Mouse (Mus musculus) kidney, embryonic 14.5 days (tissue): ENCODE data around the gene Igfals. TPM values are rescaled to one million over a fixed set of nuclear protein-coding genes. Genes with fewer than 3 reads are reported as not detected.

Source experiments
- ATAC-seq: fragments of 200-750 bp; cut with Nextera tagmentation; 2 replicates; pipeline ENCODE4 v1.8.0; 2017; ENCODE audit warnings: moderate number of reproducible peaks, mild to moderate bottlenecking, moderate TSS enrichment, moderate library complexity; ENCODE audit not compliant: low FRiP score, low TSS enrichment
- H3K27ac ChIP-seq: fragments of 300-500 bp; sonication (generic); 2 replicates; pipeline ENCODE4 v1.5.1; 2014; ENCODE audit warnings: low read depth, mild to moderate bottlenecking, low read length, moderate library complexity, mixed read lengths
- H3K27me3 ChIP-seq: fragments of 300-500 bp; sonication (generic); 2 replicates; pipeline ENCODE4 v1.6.1; 2014; ENCODE audit warnings: mild to moderate bottlenecking, low read length; ENCODE audit not compliant: control insufficient read depth, insufficient read depth
- H3K36me3 ChIP-seq: fragments of 300-500 bp; sonication (generic); 2 replicates; pipeline ENCODE4 v1.6.1; 2014; ENCODE audit warnings: low read length, mixed read lengths; ENCODE audit not compliant: control insufficient read depth, insufficient read depth
- H3K4me1 ChIP-seq: fragments of 300-500 bp; sonication (generic); 2 replicates; pipeline ENCODE4 v1.6.1; 2014; ENCODE audit warnings: low read length, mixed read lengths; ENCODE audit not compliant: control insufficient read depth, insufficient read depth
- H3K4me2 ChIP-seq: fragments of 300-500 bp; sonication (generic); replicated peaks from 2 replicates; pipeline ENCODE4 v1.6.1; 2014; ENCODE audit warnings: low read depth, mild to moderate bottlenecking, low read length
- H3K4me3 ChIP-seq: fragments of 300-500 bp; sonication (generic); 2 replicates; pipeline ENCODE4 v1.5.1; 2014; ENCODE audit warnings: mild to moderate bottlenecking, low read length
- H3K9ac ChIP-seq: fragments of 300-500 bp; sonication (generic); 2 replicates; pipeline ENCODE4 v1.6.1; 2014; ENCODE audit warnings: low read depth, mild to moderate bottlenecking, low read length, moderate library complexity
- H3K9me3 ChIP-seq: fragments of 300-500 bp; sonication (generic); 2 replicates; pipeline ENCODE4 v1.6.1; 2016; ENCODE audit warnings: low read length; ENCODE audit not compliant: control insufficient read depth
- WGBS: fragments of 180-500 bp; shearing (Covaris S2); extraction: QIAGEN DNeasy Blood & Tissue Kit; methylation state at CpG from one replicate; pipeline ENCODE4 v1.1.7; 2014; 5-methylcytosine and 5-hydroxymethylcytosine counted together
- polyA plus RNA-seq: library from polyadenylated mRNA; unstranded; fragments of >200 nt; fragmentation: Nextera tagmentation; extraction: Ambion mirVana; gene quantifications from 2 replicates; pipeline ENCODE4 v1.2.1, GENCODE M21; 2014

The Igfals gene
- polyA plus RNA-seq, 1 experiment from 2014 or later: 1.0 TPM

GRCm38 (mm10) chr17:24877336-24878116 lies 11.7 kb downstream of the Igfals start:
- Histone ChIP-seq H3K4me3 (no peak overlapping the region), H3K4me1 (no peaks in the 10 kb centered on the region), H3K27ac (no peak overlapping the region), H3K9ac (no peak overlapping the region), H3K36me3 (no peaks in the 10 kb centered on the region; the same call in 1 of the 2 replicates), H3K27me3 (no peaks in the 10 kb centered on the region), H3K4me2 (no peak overlapping the region), H3K9me3 (no peaks in the 10 kb centered on the region)
- ATAC-seq: no peak
- WGBS: 50% methylated on average over 10 of the region's 10 CpGs

DNA sequence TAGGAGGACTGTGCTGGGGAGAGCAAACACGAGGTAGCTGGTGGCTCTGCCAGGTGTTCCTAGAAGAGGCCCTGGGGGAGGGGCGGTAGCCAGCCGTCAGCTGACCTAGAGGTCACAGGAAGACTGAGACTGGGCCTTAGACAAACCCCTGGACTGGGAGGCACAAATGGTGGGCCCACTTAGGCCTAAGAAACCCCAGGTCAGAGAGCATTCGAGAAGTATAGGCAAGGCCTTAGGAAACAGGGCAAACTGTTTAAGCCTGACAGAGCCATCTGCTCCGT lies 12.3 kb downstream of the Igfals start:
- Histone ChIP-seq H3K9me3 (no peaks in the 10 kb centered on the region), H3K4me3 (no peak overlapping the region), H3K9ac (no peak overlapping the region), H3K27me3 (no peaks in the 10 kb centered on the region), H3K4me1 (no peaks in the 10 kb centered on the region), H3K36me3 (peaks cover 4% of the 10 kb centered on the region), H3K4me2 (no peak overlapping the region), H3K27ac (no peak overlapping the region)
- 24% methylated on average over 5 of the region's 5 CpGs for WGBS
- ATAC-seq: no peak

GRCm38 (mm10) chr17:24878531-24878930 lies 12.7 kb downstream of the Igfals start:
- Histone ChIP-seq H3K9me3 (no peaks in the 10 kb centered on the region), H3K9ac (no peak overlapping the region), H3K4me1 (no peaks in the 10 kb centered on the region), H3K27me3 (no peaks in the 10 kb centered on the region), H3K4me2 (no peak overlapping the region), H3K4me3 (no peak overlapping the region), H3K27ac (no peak overlapping the region), H3K36me3 (peaks cover 9% of the 10 kb centered on the region)
- no peak for ATAC-seq
- WGBS: 79% methylated on average over 8 of the region's 8 CpGs

DNA sequence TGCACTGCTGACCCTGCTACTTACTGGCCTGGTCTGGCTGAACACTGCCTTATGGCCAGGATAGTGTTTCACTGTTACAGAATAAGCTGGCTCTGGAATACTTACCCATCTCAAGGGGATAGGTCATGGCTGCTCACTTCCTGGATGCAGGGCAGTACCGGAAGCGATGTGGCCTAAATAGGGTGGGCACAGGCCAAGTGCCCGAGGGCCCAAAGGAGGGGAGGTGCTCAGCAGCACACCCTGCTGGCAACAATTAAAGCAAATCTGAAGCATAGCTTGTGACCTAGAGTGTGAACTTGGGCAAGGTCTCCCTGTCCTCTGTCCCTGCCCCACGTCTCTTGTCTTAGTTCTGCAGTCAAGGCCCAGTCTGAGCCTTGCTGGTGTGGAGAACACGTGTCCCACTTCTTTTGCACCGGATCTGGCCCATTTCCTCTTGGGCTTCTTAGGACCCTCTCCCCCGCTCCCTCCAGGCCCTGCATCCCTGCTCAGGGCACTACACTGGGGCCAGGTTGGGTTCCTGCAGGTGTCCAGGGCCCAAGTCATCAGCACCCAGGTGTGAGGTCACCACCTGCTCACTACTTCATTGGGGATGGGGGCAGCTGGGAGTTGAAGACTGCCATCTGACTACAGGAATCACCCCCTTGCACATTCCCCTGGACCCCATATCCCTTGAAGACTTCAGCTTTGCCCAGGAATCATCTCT lies 16.1 kb downstream of the Igfals start:
- ATAC-seq: no peak
- 47% methylated on average over 7 of the region's 7 CpGs for WGBS
- H3K27ac ChIP-seq: no peak overlapping the region

DNA sequence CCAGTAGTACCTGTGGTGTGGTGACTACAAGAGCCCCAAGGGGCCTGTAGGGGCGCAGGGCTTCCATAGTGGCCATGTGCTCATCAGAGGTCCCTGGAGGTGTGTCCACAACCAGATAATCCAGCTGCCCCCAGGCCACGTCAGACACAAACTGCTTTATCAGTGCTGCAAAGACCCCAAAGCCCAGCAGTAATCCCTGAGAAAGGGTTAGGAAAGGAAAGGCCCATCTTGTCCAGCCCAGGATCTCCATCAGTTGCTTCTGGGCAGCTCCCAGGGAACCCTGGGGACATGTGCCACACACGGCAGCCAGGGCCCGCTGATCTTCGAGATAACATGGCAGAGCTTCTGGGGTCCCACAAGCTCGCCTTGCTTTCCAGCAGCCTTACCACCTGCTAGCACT lies 18.6 kb downstream of the Igfals start:
- peaks cover 18% of the 10 kb centered on the region for H3K4me1 ChIP-seq
- no peak overlapping the region for H3K4me3 ChIP-seq
- ATAC-seq: no peak
- H3K27ac ChIP-seq: no peak overlapping the region
- H3K9ac ChIP-seq: no peak overlapping the region
- no peak overlapping the region for H3K4me2 ChIP-seq
- no peaks in the 10 kb centered on the region for H3K9me3 ChIP-seq
- no peaks in the 10 kb centered on the region for H3K27me3 ChIP-seq
- peaks cover 17% of the 10 kb centered on the region for H3K36me3 ChIP-seq
- WGBS: 87% methylated on average over 6 of the region's 6 CpGs

More for the DNA sequence above, 16.1 kb downstream of the Igfals start:
- Histone ChIP-seq H3K9ac (no peak overlapping the region), H3K36me3 (peaks cover 16% of the 10 kb centered on the region), H3K4me2 (no peak overlapping the region), H3K27me3 (no peaks in the 10 kb centered on the region), H3K9me3 (no peaks in the 10 kb centered on the region), H3K4me3 (no peak overlapping the region), H3K4me1 (peaks cover 8% of the 10 kb centered on the region)

DNA sequence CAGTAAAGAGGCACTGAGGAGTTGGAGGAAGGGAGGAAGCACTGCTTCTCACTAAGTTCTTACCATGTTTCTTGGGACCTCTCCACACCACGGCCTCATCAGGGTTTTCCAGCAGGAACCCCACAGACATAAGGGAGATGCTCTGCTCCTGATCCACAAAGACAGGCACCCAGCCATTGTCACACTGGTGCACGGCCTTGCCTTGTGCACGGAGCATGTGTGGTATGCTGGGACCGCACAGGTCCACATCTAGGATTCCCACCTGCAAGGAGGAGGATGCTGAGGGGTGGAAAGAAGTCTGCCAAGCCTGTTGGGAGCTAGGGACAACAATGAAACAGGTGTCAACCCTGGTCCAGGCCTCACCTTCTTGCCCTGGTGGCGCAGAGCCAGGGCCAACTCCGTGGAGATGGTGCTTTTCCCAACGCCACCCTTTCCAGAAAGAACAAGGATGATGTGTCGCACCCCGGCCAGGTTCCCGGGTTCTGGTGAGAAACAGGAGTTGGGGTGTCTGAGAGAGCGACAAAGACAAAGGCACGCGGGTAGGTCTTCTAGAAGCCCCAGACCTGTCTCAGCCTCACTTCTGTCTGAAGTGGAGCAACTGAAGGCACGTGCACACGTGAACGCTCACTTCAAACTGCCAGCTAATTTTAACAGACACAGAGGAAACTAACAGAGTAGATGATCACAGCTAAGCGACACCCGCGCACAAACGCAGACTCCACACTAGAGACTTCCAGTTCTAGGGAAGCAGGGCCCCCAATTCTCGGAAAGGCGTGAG lies 19.7 kb downstream of the Igfals start:
- Histone ChIP-seq H3K4me1 (peaks cover 18% of the 10 kb centered on the region), H3K4me3 (peak overlapping the region; percentile 66), H3K27me3 (no peaks in the 10 kb centered on the region), H3K36me3 (peaks cover 29% of the 10 kb centered on the region), H3K9me3 (no peaks in the 10 kb centered on the region), H3K4me2 (peak overlapping the region; percentile 89), H3K9ac (peak overlapping the region; percentile 69), H3K27ac (no peak overlapping the region)
- ATAC-seq: no peak
- 26% methylated on average over 22 of the region's 22 CpGs for WGBS

- ATAC-seq: peak; percentile 96
- peaks cover 36% of the 10 kb centered on the region for H3K36me3 ChIP-seq
- H3K4me3 ChIP-seq: peak within 1 kb of the TSS; percentile 74
- no peaks in the 10 kb centered on the region for H3K9me3 ChIP-seq
- peaks cover 18% of the 10 kb centered on the region for H3K4me1 ChIP-seq
- peak within 1 kb of the TSS; percentile 87 for H3K9ac ChIP-seq
- under 1% methylated on average over 69 of the region's 69 CpGs for WGBS
- H3K27me3 ChIP-seq: no peaks in the 10 kb centered on the region
- peak within 1 kb of the TSS; percentile 56 for H3K27ac ChIP-seq
- H3K4me2 ChIP-seq: peak within 1 kb of the TSS; percentile 92
Measured at GRCm38 (mm10) chr17:24886134-24886931, 20.5 kb downstream of the Igfals start, which contains the start of the genes Nubp2 and Spsb3. Gene Nubp2, minus strand, starts transcription at chr17:24886349. Gene Spsb3, plus strand, starts transcription at chr17:24886643.

GRCm38 (mm10) chr17:24886932-24887271 lies 21.1 kb downstream of the Igfals start:
- WGBS: 2% methylated on average over 18 of the region's 18 CpGs
- no peaks in the 10 kb centered on the region for H3K9me3 ChIP-seq
- peak overlapping the region; percentile 56 for H3K27ac ChIP-seq
- peak overlapping the region; percentile 92 for H3K4me2 ChIP-seq
- peaks cover 42% of the 10 kb centered on the region for H3K36me3 ChIP-seq
- peak overlapping the region; percentile 87 for H3K9ac ChIP-seq
- H3K4me1 ChIP-seq: peaks cover 18% of the 10 kb centered on the region
- H3K27me3 ChIP-seq: no peaks in the 10 kb centered on the region
- H3K4me3 ChIP-seq: peak overlapping the region; percentile 74
- no peak for ATAC-seq
